Mouse (Mus musculus): ENCODE measurements around the gene Cdhr3. TPM values are rescaled to one million over a fixed set of nuclear protein-coding genes. Genes with fewer than 3 reads are reported as not detected.

Gene Cdhr3
- total RNA-seq, 2 experiments from 2014 or later: 0.69 to 1.4 TPM

DNA sequence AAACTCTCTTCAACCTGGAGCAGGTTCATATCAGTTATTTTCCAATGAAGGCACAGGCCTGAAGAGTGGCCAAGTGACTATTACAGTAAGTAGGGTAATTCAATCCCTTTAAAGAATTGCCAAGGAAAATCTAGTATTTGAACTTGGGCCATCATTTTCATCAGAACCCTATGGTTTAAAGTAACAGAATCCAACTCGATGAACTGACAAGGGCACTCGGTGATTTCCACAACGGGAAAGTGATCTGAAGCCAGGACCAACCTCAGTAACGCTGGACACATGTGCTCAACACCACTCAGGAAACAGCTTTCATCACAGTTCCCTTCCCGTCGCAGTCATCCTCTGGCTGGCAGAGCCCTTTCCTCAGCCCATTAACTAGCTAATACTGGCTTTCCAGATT is 68.2 kb downstream of the Cdhr3 start:
- H3K4me3 ChIP-seq: no peak overlapping the region
- intact Hi-C loops (cut with DNase I): no loop called here
- no peak for TF ChIP-seq CTCF (IDR thresholded peaks at IDR 0.05)

DNA sequence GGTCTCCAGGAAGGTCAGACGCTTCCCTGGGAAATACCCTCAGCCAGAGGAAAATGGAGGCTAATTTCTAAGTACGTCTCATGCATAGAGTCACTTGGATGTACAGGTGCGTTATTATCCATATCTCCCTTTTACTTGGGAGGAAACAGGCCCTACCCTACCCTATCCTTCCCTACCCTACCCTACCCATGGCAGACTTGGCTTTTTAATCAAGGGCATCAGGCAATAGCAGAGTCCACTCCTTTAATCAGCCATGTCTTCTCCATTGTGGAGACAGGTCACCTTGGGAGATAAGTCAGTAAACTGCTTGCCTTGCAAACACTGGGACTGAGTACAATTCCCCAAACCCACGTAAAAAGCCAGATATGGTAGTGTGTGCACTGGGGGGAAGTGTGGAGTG is 70.9 kb downstream of the Cdhr3 start:
- no peak for TF ChIP-seq CTCF (IDR thresholded peaks at IDR 0.05)
- intact Hi-C loops (cut with DNase I): no loop called here
- no peak for DNase-seq
- Histone ChIP-seq H3K4me3 (no peak overlapping the region), H3K27ac (no peak overlapping the region)

More for the DNA sequence above, 68.2 kb downstream of the Cdhr3 start:
- DNase-seq: no peak
- H3K27ac ChIP-seq: no peak overlapping the region

DNA sequence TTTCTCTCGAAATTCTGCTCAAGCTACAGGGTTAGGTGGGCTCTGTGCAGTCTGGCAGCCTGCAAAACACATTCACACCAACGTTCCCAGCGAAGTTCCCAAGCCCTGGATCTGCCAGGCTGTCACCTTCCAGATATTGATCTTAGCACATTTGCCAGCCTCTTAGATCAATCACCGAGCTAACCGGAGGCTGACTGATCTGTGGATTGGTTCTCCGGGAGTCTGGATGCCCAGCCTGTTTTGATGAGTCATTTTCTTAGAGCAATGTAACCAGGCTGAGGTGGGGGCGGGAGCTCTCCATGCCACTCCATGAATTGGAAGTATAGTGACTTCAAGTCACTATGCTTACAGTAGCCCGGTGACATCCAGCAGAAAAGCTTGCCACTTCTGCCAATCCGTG is 71.5 kb downstream of the Cdhr3 start:
- no peak for DNase-seq
- Histone ChIP-seq H3K27ac (no peak overlapping the region), H3K4me3 (no peak overlapping the region)
- no peak for TF ChIP-seq CTCF (IDR thresholded peaks at IDR 0.05)
- intact Hi-C loops (cut with DNase I): no loop called here

- TF ChIP-seq CTCF (IDR thresholded peaks at IDR 0.05): no peak
- intact Hi-C loops (cut with DNase I): no loop called here
- DNase-seq: peak; percentile 87
- no peak overlapping the region for H3K4me3 ChIP-seq
- peak overlapping the region; percentile 70 for H3K27ac ChIP-seq
Observed at GRCm38 (mm10) chr12:33020011-33020410, 72.7 kb downstream of the Cdhr3 start.

- H3K27ac ChIP-seq: no peak overlapping the region
- TF ChIP-seq CTCF (IDR thresholded peaks at IDR 0.05): no peak
- intact Hi-C loops (cut with DNase I): no loop called here
- no peak for DNase-seq
- H3K4me3 ChIP-seq: no peak overlapping the region
Observed at GRCm38 (mm10) chr12:33018601-33019000, 74.1 kb downstream of the Cdhr3 start.

- Histone ChIP-seq H3K27ac (no peak overlapping the region), H3K4me3 (no peak overlapping the region)
- no peak for DNase-seq
- intact Hi-C loops (cut with DNase I): no loop called here
- TF ChIP-seq CTCF (IDR thresholded peaks at IDR 0.05): no peak
Observed at GRCm38 (mm10) chr12:33016824-33017705, 75.6 kb downstream of the Cdhr3 start.

- intact Hi-C loops (cut with DNase I): no loop called here
- Histone ChIP-seq H3K4me3 (no peak overlapping the region), H3K27ac (no peak overlapping the region)
- TF ChIP-seq CTCF (IDR thresholded peaks at IDR 0.05): no peak
- no peak for DNase-seq
Observed at GRCm38 (mm10) chr12:33015103-33015502, 77.6 kb downstream of the Cdhr3 start.

GRCm38 (mm10) chr12:33014050-33014796 is 78.5 kb downstream of the Cdhr3 start:
- H3K4me3 ChIP-seq: no peak overlapping the region
- TF ChIP-seq CTCF (IDR thresholded peaks at IDR 0.05): no peak
- intact Hi-C loops (cut with DNase I): no loop called here
- DNase-seq: no peak
- H3K27ac ChIP-seq: no peak overlapping the region

DNA sequence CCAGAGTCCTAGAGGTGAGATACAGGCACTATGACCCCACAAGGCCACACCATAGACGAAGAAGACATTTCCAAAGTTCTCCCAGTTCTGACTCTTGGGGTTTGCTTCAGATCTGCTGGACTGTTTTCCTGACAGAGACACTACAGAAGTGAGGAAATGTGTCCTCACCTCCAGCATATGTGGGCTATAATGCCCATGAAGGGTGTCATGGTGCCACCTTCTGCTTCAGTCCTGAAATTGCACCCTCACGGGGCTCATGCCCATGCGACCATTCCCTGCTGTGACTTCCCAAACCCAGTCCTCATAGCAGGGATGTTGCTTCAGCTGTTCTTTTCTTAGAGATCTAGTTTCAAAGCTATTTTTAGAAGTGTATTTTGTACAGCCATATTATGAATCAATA is 82.6 kb downstream of the Cdhr3 start:
- H3K27ac ChIP-seq: no peak overlapping the region
- peak; percentile 86 for TF ChIP-seq CTCF (IDR thresholded peaks at IDR 0.05)
- DNase-seq: peak; percentile 67
- H3K4me3 ChIP-seq: no peak overlapping the region
- intact Hi-C loops (cut with DNase I): loop anchor here (1.0 to 2.0 kb wide), 3 partner anchors 57 to 100 kb away; partner anchors contain the start of gene Sypl

GRCm38 (mm10) chr12:33009206-33009966 is 83.3 kb downstream of the Cdhr3 start:
- no peak for DNase-seq
- no peak for TF ChIP-seq CTCF (IDR thresholded peaks at IDR 0.05)
- intact Hi-C loops (cut with DNase I): no loop called here
- H3K4me3 ChIP-seq: no peak overlapping the region
- H3K27ac ChIP-seq: no peak overlapping the region

GRCm38 (mm10) chr12:33008305-33009110 is 84.2 kb downstream of the Cdhr3 start:
- intact Hi-C loops (cut with DNase I): no loop called here
- Histone ChIP-seq H3K4me3 (no peak overlapping the region), H3K27ac (peak overlapping the region; percentile 1; the same call in 1 of the 2 replicates)
- DNase-seq: no peak
- TF ChIP-seq CTCF (IDR thresholded peaks at IDR 0.05): no peak

DNA sequence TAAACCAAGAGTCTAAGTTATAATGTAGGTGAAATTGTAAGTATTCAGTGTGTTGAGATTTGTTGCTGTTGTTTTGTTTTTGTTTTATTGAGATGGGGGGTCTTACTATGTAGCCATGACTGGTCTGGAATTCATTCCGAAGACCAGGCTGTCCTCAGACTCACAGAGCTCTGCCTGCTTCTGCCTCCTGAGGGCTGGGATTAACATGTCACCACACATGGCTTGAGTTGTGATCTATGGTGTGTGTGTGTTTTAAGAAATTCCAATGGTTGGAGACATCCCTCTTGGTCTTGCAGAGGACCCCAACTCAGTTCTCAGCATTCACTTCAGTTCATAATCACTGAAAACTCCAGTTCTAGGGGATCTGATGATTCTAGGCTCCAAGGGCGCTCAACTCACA is 85.5 kb downstream of the Cdhr3 start:
- Histone ChIP-seq H3K27ac (no peak overlapping the region), H3K4me3 (no peak overlapping the region)
- intact Hi-C loops (cut with DNase I): no loop called here
- no peak for DNase-seq
- no peak for TF ChIP-seq CTCF (IDR thresholded peaks at IDR 0.05)

Measured in gastrocnemius, adult 2 months (tissue).